Mouse (Mus musculus) heart, embryonic 13.5 days (tissue): ENCODE measurements around the gene Rpl18a. TPM values are rescaled to one million over a fixed set of nuclear protein-coding genes. Genes with fewer than 3 reads are reported as not detected.
A peak's percentile ranks its signal among the peaks of the same experiment; 100 is the strongest.

ENCODE experiments used
- ATAC-seq: fragments of 200-750 bp; cut with Nextera tagmentation; 2 replicates; pipeline ENCODE4 v1.8.0; 2017; ENCODE audit warnings: moderate TSS enrichment; ENCODE audit not compliant: insufficient number of reproducible peaks, low FRiP score, low TSS enrichment; ENCODE audit errors: extremely low read depth
- H3K27ac ChIP-seq: fragments of 300-500 bp; sonication (generic); replicated peaks from 2 replicates; pipeline ENCODE4 v1.5.1; 2015; ENCODE audit warnings: moderate library complexity, mild to moderate bottlenecking, inconsistent platforms
- H3K27me3 ChIP-seq: fragments of 300-500 bp; sonication (generic); replicated peaks from 2 replicates; pipeline ENCODE4 v1.6.1; 2015; ENCODE audit warnings: mild to moderate bottlenecking, inconsistent platforms
- H3K36me3 ChIP-seq: fragments of 300-500 bp; sonication (generic); 2 replicates; pipeline ENCODE4 v1.6.1; 2015; ENCODE audit warnings: mild to moderate bottlenecking, inconsistent platforms
- H3K4me1 ChIP-seq: fragments of 300-500 bp; sonication (generic); 2 replicates; pipeline ENCODE4 v1.6.1; 2015; ENCODE audit warnings: inconsistent platforms
- H3K4me2 ChIP-seq: fragments of 300-500 bp; sonication (generic); 2 replicates; pipeline ENCODE4 v1.6.1; 2015; ENCODE audit warnings: inconsistent platforms, mild to moderate bottlenecking, moderate library complexity
- H3K4me3 ChIP-seq: fragments of 300-500 bp; sonication (generic); 2 replicates; pipeline ENCODE4 v1.5.1; 2015; ENCODE audit warnings: moderate library complexity, mild to moderate bottlenecking, inconsistent platforms
- H3K9ac ChIP-seq: fragments of 300-500 bp; sonication (generic); 2 replicates; pipeline ENCODE4 v1.6.1; 2015; ENCODE audit warnings: inconsistent platforms, mild to moderate bottlenecking, moderate library complexity
- H3K9me3 ChIP-seq: fragments of 300-500 bp; sonication (generic); 2 replicates; pipeline ENCODE4 v1.6.1; 2016; ENCODE audit warnings: inconsistent platforms
- WGBS: fragments of 180-500 bp; shearing (Covaris S2); methylation state at CpG from one replicate; pipeline ENCODE4 v1.1.7; 2015; ENCODE audit warnings: mixed read lengths; 5-methylcytosine and 5-hydroxymethylcytosine counted together
- polyA plus RNA-seq: library from polyadenylated mRNA; unstranded; fragments of >200 nt; fragmentation: Nextera tagmentation; extraction: Ambion mirVana; gene quantifications from 2 replicates; pipeline ENCODE4 v1.2.1, GENCODE M21; 2015

The Rpl18a gene
- polyA plus RNA-seq, 1 experiment from 2014 or later: 3,040 TPM

DNA sequence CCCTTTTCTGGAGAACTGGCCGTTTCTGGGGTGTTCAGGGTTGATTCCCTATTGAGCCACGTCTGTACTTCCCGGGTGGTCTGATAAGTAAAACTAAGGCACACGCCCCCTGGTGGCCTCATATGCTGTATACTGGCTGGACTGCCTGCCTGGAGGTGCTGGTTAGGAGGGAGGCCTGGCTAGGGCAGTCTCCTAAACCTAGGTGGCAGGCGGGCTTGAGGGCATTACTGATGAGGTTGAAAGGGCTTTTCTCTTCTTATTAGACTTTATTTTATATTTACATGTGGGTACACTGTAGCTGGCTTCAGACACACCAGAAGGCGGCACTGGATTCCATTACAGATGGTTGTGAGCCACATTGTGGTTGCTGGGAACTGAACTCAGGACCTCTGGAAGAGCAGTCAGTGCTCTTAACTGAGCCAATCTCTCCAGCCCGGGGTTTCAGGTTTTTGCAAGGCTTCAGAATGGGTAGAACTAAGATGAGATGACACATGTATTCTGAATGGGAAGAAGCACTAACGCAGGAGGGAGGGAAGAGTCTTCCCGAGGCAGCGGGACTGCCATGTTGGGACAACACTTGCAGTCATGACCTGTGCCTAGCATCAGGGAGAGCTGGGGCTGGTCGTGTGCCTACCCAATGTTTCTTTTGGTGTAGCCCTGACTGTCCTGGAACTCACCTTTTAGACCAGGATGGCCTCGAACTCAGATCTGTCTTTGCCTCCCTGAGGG lies 3.4 kb downstream of the Rpl18a start:
- H3K27me3 ChIP-seq: peaks cover 59% of the 10 kb centered on the region
- H3K9ac ChIP-seq: no peak overlapping the region
- H3K4me1 ChIP-seq: peaks cover 29% of the 10 kb centered on the region
- H3K4me3 ChIP-seq: no peak overlapping the region
- ATAC-seq: no peak
- 0 out of 2 replicates have a peak, but pooled peaks cover 3% of the 10 kb centered on the region for H3K9me3 ChIP-seq
- no peak overlapping the region for H3K4me2 ChIP-seq
- WGBS: 30% methylated on average over 12 of the region's 12 CpGs
- H3K36me3 ChIP-seq: peaks cover 25% of the 10 kb centered on the region
- no peak overlapping the region for H3K27ac ChIP-seq

DNA sequence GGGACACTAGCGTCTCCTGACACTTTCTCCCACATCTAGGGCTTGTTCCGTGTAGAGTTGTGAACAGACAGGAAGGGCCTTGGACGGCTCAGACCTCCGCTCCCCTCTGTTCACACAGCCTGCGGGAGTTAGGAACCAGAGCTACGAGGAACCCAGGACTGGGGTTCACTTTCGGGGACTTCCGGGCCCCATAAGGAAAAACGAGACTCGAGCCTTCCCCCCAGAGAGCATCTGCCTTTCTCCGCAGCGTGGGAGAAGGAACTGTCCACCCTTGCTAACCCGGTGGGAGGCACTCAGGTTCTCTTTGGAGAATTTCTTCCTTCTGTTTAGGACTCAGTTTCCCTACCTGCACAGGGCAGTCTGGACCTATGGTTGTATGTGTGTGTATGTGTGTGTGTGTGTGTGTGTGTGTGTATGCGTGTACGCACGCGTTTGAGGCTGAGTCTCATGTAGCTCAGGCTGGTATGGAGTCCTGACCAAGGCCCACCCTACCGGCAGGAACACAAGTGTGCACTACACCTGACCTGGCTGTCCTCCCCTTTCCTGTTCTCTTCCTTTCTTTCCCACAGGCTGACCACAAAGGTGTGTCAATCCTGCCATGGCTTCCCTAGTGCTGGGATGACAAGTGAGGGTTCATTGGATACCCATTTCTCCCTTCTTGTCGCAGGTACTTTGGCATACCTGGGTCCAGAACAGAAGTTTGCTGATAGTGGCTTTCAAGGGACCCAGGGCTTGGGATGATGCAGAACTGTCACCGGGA lies 4.1 kb downstream of the Rpl18a start:
- Histone ChIP-seq H3K9me3 (0 out of 2 replicates have a peak, but pooled peaks cover 3% of the 10 kb centered on the region), H3K4me1 (peaks cover 24% of the 10 kb centered on the region), H3K4me3 (peak overlapping the region; percentile 40), H3K36me3 (peaks cover 25% of the 10 kb centered on the region), H3K9ac (peak overlapping the region; percentile 60; the same call in 1 of the 2 replicates), H3K4me2 (peak overlapping the region; percentile 58), H3K27ac (no peak overlapping the region), H3K27me3 (peaks cover 67% of the 10 kb centered on the region)
- no peak for ATAC-seq
- WGBS: 25% methylated on average over 20 of the region's 20 CpGs

DNA sequence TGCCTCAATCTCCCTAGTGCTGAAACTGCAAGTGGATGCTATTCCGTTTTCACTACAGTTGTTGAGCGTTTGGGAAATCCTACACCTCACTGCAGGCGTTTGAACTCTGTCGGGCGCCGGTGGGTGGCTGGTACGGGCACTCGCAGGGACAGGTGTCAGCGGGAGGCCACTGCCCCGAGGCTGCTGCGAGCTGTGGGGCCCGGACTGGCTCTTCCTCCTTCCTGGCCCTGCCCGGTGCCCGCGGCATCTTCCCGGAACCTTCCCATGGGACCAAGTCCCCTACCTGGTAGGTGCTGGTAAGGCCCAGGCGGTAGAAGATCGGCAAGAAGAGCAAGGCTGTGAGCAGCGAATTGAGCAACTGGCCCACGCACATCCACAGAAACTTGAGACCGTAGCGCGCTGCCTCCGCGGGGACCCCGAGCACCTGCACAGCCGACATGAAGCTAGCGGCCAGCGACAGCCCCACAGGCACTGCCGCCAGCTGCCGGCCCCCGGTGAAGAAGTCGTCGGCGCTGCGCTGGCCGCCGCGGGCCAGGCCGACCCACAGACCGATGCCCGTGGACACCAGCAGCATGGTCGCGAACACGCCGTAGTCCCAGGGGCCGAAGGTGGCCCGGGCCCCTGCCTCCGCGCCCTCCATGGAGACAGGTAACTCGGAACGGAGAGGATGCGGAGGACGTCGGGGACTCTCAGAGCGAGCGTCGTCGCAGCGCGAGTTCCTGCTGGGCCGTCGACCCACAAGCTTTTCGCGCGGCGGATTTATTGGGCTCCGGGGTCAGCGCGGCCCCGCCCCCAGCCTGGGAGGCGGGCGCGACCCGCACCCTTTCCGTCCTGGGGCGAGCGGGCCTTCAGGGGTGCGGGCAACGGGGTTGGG lies 5.0 kb downstream of the Rpl18a start, which contains the start of gene Slc5a5:
Slc5a5 (minus strand) TSS at position 736 of the 874 bp plus-strand sequence.
- Histone ChIP-seq H3K27me3 (peaks cover 74% of the 10 kb centered on the region), H3K27ac (no peak within 1 kb of the TSS), H3K4me1 (peaks cover 24% of the 10 kb centered on the region), H3K9me3 (0 out of 2 replicates have a peak, but pooled peaks cover 3% of the 10 kb centered on the region), H3K9ac (peak within 1 kb of the TSS; percentile 60), H3K36me3 (peaks cover 25% of the 10 kb centered on the region), H3K4me3 (peak within 1 kb of the TSS; percentile 40), H3K4me2 (peak within 1 kb of the TSS; percentile 58)
- no peak for ATAC-seq
- 2% methylated on average over 80 of the region's 80 CpGs for WGBS

DNA sequence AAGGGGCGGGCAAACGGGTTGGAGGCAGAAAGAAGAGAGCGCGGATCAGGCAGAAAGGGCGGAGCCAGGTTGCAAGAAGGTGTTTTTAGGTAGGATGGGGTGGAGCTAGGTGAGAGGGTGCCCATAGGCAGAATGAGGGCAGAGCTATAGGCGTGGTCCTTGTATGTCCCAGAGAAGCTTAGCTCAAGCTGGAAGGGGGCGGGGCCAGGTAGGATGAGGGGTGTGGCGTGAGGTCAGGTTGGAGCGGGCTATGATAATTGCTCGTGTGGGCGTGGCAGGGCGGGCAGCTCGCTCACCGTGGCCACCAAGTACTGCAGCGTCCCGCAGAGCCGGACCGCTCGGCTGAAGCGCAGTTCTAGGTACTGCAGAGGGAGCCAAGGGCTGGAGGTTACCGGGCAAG lies 5.9 kb downstream of the Rpl18a start:
- Histone ChIP-seq H3K9ac (no peak overlapping the region), H3K4me3 (no peak overlapping the region), H3K27me3 (peaks cover 82% of the 10 kb centered on the region), H3K4me1 (peaks cover 22% of the 10 kb centered on the region), H3K9me3 (0 out of 2 replicates have a peak, but pooled peaks cover 3% of the 10 kb centered on the region), H3K4me2 (no peak overlapping the region), H3K27ac (no peak overlapping the region), H3K36me3 (peaks cover 25% of the 10 kb centered on the region)
- no peak for ATAC-seq
- 9% methylated on average over 21 of the region's 21 CpGs for WGBS

DNA sequence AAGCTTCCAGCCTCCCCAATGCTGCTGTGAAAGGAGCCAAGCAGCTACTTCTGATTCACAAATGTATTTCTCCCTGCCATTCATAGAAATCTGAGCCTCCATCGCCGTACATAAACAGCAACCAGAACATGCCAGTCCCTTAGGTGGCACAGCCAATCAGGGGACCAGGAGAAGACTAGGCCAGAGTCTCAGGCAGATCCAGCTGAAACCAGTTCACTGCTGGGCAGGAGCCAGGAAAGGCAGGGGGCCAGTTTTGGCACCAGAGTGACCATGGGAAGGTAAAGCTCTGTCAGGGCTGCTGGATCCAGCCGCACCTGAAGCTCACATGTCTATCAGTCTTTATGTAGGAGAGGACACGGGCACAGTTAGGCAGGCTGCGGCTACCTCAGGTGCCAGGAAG lies 6.6 kb downstream of the Rpl18a start:
- H3K4me3 ChIP-seq: no peak overlapping the region
- no peak overlapping the region for H3K4me2 ChIP-seq
- 85% methylated on average over 5 of the region's 5 CpGs for WGBS
- ATAC-seq: no peak
- peaks cover 15% of the 10 kb centered on the region for H3K4me1 ChIP-seq
- H3K27me3 ChIP-seq: peaks cover 89% of the 10 kb centered on the region
- peaks cover 21% of the 10 kb centered on the region for H3K36me3 ChIP-seq
- no peak overlapping the region for H3K9ac ChIP-seq
- H3K27ac ChIP-seq: no peak overlapping the region
- H3K9me3 ChIP-seq: 0 out of 2 replicates have a peak, but pooled peaks cover 3% of the 10 kb centered on the region

DNA sequence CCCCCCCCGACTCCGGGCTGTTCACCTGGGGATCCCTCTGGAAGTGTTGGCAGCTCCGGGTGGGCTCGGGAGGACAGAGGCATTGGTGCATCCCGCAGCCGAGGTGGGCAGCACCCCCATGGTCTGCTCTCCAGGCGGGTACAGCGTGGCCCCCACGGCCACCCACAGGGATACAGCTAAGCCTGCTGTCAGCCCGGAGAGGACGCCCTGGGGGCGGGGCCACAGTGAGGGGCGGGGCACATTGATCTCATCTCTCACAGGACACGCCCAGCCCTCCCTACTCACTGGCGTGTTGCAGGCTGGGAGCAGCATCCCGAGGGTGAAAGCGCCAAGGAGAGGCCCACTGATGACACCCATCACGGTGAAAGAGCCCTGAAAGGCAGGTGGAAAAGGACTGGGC lies 9.5 kb downstream of the Rpl18a start:
- Histone ChIP-seq H3K4me3 (no peak overlapping the region), H3K4me2 (no peak overlapping the region), H3K27ac (no peak overlapping the region), H3K27me3 (peaks cover 72% of the 10 kb centered on the region), H3K9me3 (0 out of 2 replicates have a peak, but pooled peaks cover 3% of the 10 kb centered on the region), H3K9ac (no peak overlapping the region), H3K4me1 (peaks cover 9% of the 10 kb centered on the region), H3K36me3 (no peaks in the 10 kb centered on the region)
- WGBS: 6% methylated on average over 18 of the region's 18 CpGs
- ATAC-seq: peak; percentile 27; the same call in 1 of the 2 replicates

DNA sequence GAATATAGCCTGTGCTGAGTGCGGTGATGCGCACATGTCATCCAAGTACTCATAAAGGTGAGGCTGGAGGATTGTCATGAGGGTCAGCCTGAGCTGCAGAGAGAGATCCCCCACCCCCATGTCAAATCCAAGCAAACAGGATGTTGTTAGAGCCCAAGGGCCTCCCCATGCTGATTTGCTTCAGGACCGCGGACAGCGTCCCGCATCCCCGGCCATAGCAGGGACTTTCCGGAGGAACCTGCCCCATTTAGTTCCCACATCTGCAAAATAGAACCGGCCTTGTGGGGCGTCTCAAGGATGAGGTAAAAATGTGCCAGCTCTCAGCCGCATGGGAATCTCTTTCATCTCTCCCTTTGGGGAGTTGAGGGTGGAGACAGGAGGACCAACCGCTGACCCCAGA lies 11.6 kb downstream of the Rpl18a start:
- Histone ChIP-seq H3K27me3 (peaks cover 51% of the 10 kb centered on the region), H3K4me2 (no peak overlapping the region), H3K4me3 (no peak overlapping the region), H3K9me3 (no peaks in the 10 kb centered on the region), H3K9ac (no peak overlapping the region), H3K4me1 (peaks cover 4% of the 10 kb centered on the region; the same call in 1 of the 2 replicates), H3K36me3 (no peaks in the 10 kb centered on the region), H3K27ac (no peak overlapping the region)
- 14% methylated on average over 12 of the region's 12 CpGs for WGBS
- no peak for ATAC-seq

DNA sequence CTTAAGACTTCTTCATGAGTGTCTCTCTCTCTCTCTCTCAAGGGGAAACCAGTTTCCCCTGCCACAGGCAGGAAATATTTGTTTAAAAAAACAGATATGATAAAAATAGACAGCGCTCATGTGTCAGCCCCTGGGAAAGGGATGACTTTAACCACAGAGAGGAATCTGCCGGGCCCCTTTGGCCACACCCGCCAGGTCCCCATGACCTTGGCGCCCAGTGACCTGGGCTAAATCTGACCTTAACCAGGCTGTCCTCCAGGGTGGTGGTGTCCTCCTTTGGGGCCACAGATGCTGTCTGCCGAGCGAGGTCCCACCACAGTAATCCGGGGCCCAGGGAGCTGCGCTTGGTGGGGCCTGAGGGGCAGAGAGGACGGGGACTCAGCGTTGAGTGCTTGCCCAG lies 12.5 kb downstream of the Rpl18a start:
- H3K36me3 ChIP-seq: no peaks in the 10 kb centered on the region
- no peaks in the 10 kb centered on the region for H3K9me3 ChIP-seq
- WGBS: 73% methylated on average over 10 of the region's 10 CpGs
- H3K27me3 ChIP-seq: peaks cover 48% of the 10 kb centered on the region
- H3K4me3 ChIP-seq: no peak overlapping the region
- H3K9ac ChIP-seq: no peak overlapping the region
- H3K4me1 ChIP-seq: peaks cover 12% of the 10 kb centered on the region
- no peak for ATAC-seq
- no peak overlapping the region for H3K27ac ChIP-seq
- no peak overlapping the region for H3K4me2 ChIP-seq

DNA sequence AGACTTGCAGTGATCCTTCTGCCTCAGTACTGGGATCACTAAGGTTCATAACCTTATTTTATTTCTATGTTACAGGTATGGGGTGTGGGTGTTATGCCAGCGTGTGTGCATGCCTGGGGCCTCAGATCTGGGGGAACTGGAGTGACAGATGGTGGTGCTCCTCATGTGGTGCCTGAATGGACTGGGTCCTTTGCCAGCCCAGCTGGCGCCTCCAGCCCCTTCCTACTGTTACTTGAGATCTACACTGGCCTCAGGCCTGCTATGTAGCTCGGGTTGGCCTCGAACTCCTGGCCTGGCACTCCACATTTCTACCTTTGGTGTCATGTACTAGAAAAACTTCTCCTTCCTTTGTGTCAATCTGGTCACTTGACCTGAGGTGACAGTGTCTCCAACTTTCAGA lies 13.0 kb downstream of the Rpl18a start:
- Histone ChIP-seq H3K27me3 (peaks cover 45% of the 10 kb centered on the region), H3K36me3 (no peaks in the 10 kb centered on the region), H3K4me2 (no peak overlapping the region), H3K9ac (no peak overlapping the region), H3K4me3 (no peak overlapping the region), H3K4me1 (peaks cover 12% of the 10 kb centered on the region), H3K9me3 (no peaks in the 10 kb centered on the region), H3K27ac (no peak overlapping the region)
- ATAC-seq: no peak
- 81% methylated on average over 4 of the region's 4 CpGs for WGBS

DNA sequence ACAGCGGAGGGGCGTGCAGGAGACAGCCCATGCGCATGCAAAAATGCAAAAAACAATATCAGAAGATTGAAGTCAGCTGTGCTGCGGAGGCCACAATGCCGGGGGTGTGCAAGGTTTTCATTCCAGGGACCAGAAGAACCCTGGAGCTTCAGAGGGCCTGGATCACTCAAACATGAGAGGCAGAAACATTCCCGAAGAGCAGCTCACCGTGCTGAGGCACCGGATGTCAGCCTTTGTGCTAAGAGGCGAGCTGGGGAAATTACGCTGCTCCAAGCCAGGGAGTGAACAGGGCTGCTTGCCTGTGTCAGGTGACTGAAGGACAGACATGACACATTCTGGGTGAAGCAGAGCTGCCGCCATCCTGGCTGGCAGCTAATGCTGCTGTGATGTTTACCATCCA lies 16.7 kb downstream of the Rpl18a start:
- Histone ChIP-seq H3K4me3 (no peak overlapping the region), H3K4me1 (peaks cover 12% of the 10 kb centered on the region), H3K9me3 (no peaks in the 10 kb centered on the region), H3K9ac (peak overlapping the region; percentile 17), H3K36me3 (no peaks in the 10 kb centered on the region), H3K27me3 (0 out of 2 replicates have a peak, but pooled peaks cover 11% of the 10 kb centered on the region), H3K27ac (peak overlapping the region; percentile 16), H3K4me2 (no peak overlapping the region)
- ATAC-seq: no peak
- 16% methylated on average over 11 of the region's 11 CpGs for WGBS

DNA sequence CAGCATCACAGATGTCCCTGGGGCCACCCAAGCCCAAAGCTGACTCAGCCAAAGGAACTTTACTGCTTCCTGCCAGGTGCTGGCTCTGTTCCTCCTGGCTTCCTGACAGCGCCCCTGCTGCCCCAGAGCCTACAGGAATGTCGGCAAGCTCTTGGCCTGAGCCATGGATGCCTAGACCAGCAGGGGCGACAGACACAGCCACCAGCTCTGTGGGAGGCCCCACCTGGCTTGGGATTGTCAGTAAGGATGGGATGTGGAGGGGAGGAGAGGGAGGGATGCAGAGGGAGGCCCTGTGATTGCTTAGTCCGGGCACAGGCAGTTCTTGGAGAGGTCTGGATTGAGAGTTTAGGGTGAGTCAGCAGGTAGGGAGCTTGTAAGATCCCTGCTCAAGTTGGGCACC lies 17.1 kb downstream of the Rpl18a start:
- Histone ChIP-seq H3K36me3 (no peaks in the 10 kb centered on the region), H3K27me3 (peaks cover 9% of the 10 kb centered on the region; the same call in 1 of the 2 replicates), H3K9me3 (no peaks in the 10 kb centered on the region), H3K9ac (peak overlapping the region; percentile 17; the same call in 1 of the 2 replicates), H3K4me2 (no peak overlapping the region), H3K4me1 (peaks cover 12% of the 10 kb centered on the region), H3K27ac (peak overlapping the region; percentile 16), H3K4me3 (no peak overlapping the region)
- ATAC-seq: no peak
- 4% methylated on average over 4 of the region's 4 CpGs for WGBS
